Mouse (Mus musculus) lung, postnatal 36 days (tissue): ENCODE results near the gene Rgs6.

ENCODE experiments used
- DNase-seq: peaks from one replicate; pipeline ENCODE4 v3.0.0; 2022; ENCODE audit warnings: mixed read lengths

The Rgs6 gene

DNA sequence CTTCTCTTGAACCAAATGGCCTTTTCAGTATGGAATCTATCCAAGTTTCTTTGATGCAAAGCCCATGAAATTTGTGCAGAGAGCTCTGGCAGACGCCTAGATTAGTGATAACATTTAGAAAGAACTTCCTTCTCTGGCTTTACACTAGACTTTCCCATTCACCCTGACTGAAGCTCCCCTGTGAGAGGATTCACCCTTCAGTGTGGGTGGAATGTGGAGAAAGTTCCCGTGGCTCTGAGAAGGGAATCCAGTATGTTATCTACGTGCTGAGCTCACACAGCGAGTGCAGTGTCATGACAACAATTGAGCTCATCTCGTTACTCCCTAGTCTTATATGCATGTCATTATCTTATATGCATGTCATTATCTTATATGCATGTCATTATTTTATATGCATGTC lies 61.9 kb downstream of the Rgs6 start:
- DNase-seq = no peak

DNA sequence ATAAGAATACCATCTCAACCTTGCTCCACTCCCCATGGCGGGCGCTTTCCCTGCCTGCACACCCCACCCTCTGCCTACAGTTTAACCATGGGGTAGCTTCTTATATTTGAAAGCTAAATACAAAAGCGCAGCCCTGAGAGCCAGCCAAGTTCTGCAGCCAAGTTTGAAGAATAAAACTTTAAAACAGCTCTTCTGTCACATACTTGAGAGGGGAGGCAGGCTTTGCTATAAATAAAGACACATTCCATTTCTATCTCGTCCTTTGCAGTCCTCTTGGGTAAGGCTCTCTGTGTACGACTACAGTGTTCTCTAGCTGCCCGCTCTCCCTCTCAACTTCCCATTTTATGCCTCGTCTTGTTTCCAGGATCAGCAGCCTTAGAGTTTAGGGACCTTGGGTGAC lies 76.5 kb downstream of the Rgs6 start:
- DNase-seq = no peak

DNA sequence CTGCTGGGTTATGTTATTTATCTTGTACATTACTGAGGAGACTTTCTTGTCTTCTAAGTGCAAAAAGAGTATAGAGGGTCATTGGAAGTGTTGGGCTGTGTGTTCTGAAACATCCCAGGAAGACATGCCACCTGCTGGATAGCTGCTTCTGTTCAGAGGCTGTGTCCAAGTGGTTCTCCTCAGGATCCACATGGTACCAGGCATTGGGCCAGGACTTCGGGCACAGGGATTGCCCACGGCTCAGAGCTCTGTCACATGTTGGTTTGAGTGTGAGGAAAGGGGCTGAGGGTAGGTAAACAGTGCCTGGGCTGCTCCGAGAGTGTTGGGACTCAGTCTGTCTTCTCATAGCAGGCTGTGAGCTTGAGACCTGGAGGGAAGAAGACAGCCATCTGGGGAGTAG lies 79.3 kb downstream of the Rgs6 start:
- DNase-seq = no peak

DNA sequence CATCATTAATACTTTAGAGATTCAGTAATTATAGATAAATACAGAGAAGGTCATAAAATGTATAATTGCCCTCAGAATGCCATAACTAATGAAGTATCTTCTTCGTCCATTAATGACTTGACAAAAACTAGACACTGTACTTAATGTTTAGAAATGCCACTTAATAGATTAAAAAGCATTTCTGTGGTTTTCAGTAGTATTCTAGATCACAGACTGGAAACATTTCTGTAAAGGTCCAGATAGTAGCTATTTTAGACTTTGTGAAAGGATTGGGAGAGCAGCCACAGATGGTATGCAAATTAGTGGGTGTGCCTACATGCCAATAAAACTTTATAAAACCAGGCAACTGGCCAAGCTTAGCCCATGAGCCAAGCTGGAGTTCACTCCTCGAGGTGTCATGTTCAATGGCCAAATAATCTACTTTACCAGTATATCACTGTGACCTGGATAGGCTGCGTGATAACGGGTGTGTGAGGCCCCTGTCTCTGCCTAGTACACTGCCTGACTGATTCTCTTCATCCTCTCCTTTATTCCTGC lies 82.2 kb downstream of the Rgs6 start:
- DNase-seq = no peak

DNA sequence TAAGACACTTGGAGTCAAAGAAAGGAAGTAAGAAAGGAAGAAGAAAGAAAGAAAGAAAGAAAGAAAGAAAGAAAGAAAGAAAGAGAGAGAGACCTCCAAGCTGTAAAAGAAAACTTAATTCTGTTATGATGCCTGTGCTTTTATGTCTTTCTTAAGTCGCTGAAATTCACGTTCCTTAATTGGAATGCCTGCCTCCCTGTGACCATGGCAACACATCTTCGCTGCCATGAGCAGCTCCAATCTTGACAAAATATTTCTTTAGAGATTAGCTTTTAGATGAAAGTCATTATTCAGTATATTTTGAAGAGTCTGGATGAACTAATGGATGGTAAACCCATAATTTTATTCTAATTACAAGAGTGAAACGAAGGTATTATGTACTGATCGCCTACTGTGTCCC lies 83.5 kb downstream of the Rgs6 start:
- no peak for DNase-seq

DNA sequence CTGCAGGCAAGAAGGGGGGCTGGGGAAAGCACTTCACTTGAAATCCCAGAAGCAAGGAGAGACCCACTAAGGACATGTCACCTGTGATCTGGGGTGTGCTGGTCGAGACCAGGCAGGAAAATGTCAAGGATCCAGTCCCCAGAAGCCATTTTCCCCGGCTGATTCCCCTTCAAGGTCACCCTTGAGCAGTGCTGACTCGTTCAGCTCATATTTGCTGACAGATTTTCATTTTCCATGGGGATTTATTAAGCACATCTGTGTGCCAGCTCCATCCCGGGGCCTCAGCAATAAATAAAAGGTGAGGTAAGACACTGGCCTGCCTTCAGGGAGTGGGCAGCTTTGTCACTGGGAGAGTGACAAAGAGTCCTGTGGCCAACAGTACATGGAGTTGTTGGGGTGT lies 87.0 kb downstream of the Rgs6 start:
- no peak for DNase-seq

DNA sequence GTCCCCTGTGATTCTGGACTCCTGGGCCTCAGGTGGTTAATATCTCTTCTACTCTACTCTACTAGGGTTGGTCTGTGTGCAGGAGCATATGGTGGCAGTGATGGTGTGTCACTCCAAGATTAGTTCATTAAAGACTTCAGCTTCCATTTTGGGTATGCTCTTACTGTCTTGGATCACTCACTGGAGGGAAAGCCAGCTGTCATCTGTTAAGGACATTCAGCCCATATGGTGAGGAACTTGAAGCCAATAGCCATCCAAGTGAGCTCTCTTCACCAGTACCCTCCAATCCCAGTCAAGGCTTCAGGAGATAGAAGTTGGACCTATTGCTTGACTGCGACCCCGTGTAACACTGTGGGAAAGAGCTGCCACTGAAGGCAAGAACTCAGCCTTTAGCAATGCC lies 98.9 kb downstream of the Rgs6 start:
- no peak for DNase-seq

DNA sequence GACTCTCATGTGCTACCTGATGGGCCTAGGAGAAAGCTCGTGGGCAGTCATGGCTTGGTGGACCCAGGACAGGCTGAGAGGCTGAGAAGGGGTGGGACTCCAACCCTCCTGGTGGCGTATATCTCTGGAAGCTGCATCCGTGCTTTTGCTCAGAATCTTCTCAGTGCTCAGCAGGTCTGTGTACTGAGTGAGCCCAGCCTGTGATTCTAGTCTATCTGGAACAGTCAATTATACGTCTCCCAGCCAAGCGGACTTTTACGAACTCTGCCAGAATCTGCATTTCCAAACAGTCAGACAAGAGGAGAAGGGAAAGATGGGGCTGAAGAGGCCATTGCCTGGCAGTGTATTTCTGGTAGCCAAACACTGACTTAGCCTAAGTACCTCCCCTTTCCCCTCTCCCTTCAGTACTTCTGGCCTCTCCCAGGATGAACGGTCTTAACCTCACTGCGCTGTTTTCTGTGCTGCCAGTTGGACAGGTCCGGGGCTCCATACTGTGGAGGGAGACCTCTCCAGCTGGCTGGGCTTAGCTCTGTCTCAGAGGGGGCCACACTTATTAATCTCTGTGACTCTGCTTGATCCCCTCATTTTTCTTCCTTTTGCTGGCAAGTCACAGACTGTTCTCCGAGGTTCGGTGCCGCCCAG lies 110.9 kb downstream of the Rgs6 start:
- no peak for DNase-seq

DNA sequence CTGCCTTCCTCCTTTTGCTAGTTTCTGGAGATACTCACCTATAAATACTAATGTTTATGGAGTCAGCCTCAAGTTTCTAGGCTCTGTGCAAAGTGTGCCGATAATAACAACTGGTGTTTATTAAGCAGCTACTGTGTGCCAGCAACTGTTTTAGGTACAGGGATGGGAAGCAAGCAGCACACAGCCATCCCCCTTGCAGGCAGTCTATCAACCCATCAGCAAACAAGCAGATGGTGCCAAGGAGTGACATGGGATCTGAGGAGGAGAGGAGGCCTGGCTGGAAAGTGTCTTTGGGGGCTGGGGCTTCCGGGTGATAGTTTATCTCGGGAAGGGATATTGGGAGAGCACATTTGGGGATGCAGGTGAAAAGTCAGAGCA lies 111.4 kb downstream of the Rgs6 start:
- no peak for DNase-seq

DNA sequence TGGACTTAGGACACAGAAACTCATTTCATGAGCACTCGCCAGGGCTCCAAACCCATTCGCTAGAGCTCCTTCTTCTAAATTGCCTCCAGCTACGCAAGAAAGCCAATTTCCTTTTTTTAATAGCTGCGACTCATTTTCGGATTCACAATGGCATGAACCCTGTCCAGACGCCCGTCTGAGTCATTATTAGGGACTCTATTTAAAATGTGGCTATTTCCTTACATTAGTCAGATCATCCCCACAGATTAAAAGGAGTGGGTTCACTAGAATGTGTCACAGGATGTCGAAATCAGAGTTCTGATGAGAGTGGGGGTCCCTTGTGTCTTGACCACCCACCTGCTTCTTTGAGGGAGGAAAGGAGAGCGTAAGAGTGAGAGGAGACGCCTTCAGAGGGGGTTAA lies 112.1 kb downstream of the Rgs6 start:
- DNase-seq = no peak

DNA sequence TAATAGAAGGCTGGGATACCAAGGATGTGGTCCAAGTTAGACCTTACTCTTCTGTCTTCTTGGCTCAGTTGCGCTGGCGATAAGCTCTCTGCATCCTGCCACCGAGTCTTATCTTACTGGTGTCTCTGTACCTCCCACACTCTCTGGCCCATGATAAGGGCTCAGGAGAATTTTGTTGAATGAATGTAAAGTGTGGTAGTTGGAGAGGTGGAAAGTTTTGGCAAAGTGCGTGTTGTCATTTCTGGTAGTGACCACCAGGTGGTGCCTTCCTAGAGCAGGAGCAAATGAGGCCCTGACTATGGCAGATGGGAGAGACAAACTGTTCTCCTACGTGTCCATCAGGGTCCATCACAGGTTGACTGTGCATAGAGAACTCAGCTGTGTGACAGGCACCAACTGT lies 112.7 kb downstream of the Rgs6 start:
- peak; percentile 55 for DNase-seq

DNA sequence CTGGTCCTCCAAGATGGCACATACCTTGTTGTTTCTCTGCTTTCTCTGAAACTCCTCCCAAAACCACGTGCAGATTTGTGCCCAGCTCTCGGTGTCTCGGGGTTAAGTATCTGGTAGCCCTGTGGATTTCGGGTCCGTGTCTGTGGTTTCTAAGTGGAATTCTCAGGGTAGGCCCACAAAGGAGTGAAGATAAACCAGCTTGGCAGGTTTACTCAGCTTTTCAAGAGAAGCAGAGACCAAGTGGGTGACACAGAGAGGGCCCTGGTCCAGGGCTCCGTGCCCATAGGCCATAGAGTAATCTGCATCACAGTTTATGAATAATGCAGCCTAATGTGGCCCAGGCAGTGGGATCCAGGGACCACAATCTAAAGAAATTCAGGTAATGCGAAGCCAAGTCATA lies 113.3 kb downstream of the Rgs6 start:
- peak; percentile 58 for DNase-seq

DNA sequence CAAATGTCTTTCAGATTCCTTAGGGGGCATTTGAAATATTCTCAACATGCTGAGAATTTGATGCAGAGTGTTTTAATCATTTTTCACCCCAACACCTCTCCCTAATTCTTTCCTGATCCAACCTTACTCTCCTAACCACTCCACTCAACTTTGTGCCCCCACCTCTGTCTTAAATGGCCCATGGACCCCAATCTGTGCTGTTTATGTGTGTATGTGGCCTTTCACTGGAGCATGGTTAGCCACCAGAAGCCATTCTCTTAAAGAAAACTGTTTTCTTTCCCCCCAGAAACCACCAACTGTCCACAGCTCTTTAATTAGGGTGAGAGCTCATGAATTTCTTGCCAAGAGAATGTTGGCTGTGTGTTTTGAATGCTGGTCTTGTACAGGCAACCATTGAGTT lies 122.3 kb downstream of the Rgs6 start:
- DNase-seq = no peak

DNA sequence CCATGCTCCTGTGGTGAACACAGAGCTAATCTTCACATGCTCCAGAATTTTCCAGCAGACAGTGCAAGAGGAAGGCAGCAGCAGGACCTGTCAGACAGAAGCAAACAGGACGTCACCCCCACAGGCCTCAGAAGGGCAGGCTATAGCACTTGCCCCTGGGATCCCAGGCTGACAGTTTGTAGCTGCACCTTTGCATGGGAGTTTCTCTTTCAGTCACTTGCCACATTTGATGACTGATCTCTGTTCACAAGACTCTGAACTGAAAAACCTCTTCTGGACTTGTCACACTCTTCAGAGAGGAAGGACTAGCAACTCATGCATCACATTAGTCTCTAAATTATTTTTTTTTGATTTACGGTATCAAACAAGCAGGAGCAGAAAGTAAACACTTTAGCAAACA lies 126.2 kb downstream of the Rgs6 start:
- no peak for DNase-seq

DNA sequence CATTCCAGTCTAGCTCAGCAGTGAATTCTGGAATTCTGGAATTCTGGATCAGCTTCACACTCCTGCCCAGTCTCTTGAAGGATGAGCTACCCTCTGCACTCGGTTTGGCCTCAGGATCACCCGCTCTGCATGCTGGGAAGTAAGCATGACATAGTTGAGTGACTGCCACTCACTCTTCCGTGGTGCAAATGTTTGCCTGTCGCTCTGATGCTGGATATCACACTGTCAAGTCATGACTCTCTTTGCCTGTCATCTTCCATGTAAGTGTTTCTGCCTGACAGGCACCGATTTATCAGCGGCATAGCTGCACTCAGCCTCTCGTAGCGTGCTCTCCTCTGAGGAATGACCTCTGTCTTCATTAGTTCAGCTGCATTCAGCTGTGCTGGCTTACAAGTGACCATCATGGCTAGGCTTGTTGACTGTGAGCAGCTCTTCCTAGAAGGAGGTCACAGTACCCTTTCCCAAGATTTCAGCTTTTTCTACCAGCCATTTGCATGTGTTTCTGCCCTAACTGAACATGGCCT lies 135.0 kb downstream of the Rgs6 start:
- DNase-seq = no peak

DNA sequence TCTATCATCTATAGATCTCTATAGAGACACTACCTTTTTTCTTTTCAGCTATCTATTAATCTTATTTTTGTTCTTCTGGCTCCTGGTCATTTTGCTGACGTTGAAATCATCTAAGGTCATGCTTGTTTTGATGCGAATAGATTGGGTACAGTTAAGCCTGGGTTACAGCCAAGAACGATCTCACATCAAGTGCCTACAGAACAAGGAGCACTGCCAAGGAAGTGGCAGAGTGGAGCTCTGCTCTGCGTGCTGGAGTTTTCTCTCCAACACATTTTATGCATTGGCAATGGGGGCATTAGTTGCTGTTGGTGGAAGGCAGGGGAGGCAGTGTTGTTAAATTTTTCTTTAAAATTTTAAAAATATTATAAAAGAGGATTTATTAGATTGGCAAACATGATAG lies 138.2 kb downstream of the Rgs6 start:
- DNase-seq = no peak

DNA sequence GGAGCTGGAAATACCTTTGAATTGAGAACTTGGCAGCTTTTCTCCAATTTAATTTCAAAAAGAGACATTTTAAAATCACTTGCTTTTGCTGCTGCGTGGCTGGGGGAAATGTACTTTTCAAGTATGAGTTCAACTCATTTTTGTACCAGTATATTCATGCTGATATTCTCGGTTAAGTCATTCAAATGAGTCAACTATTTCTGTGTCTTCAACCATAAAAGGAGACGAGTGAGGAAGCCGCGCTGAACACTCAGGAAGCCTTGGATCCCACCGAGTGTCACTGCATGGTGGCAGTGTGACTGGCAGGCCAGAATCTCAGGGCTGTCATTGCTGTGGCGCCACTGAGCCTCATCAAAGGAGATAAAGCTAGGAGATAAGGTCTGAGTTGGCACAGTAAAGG lies 143.5 kb downstream of the Rgs6 start:
- DNase-seq = no peak

DNA sequence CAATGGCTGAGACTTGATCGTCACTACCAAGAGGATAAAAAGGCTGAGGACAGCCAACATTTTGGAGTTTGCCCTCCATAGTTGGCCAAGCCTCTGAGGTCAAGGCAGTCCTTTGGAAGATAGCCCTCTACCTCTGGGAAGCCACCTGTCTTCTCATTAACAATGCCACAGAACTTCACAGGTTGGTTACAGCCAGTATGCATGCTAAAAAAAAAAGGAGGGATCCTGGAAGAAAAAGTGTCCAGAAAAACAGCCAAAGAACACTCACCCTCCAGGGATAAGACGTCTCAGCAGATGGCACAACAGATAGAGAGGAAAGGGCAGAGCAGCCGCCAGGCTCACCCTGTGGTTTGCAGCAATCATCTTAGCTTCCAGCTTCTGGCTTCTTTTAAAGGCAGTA lies 154.9 kb downstream of the Rgs6 start:
- DNase-seq = no peak

DNA sequence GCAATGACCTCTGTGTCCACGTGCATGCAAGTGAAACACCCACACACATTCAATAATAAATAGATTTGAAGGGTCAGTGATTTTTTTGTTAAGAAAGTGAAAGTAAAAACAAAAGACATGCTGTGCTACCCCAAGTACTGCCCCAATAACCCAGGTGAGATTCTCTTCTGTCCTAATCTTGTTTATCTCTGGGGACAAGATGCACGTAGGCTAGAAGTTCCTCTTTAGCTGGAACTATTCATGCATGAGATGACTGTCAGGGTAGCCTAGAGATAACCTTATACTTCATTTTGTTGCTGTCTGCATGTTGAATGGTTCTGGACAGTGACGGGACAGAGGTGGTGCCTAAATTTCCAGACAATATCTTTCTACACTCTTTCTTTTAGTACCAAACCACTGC lies 155.9 kb downstream of the Rgs6 start:
- DNase-seq = no peak

DNA sequence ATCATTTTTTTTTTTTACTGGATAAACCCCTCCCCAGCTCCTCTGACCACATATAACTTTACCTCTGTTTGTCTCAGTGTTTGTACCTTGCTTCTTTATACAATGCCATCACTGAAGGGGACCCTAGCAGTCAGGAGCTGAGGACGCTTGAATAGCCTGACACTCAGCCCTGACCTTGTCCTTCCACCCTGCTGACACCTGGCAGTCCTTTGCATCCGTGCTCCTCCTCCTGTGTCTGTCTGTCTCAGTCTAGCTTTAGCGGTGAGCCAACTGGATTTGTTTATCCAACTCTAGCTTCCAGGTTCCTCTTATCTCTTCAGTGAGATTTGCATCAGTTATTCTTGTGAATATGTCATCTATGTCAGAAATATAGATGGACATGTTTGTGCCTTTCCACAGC lies 156.7 kb downstream of the Rgs6 start:
- DNase-seq = no peak

DNA sequence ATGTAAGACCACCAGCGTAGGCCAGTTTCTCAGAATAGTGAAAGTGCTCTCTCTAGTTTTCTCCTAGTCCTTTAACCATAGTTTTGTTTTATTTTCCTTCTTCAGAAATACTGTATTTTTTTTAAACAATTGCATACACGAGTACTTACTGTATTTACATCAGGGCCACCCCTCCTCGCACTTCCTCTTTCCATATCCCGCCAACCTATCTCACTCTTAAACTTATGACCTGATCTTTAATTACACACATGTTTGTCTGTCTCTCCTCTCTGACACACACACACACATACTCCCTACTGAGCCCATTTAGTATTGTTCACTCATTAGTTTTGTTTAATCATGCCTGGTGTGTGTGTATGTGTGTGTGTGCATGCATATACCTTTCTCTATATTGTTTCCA lies 159.0 kb downstream of the Rgs6 start:
- no peak for DNase-seq

DNA sequence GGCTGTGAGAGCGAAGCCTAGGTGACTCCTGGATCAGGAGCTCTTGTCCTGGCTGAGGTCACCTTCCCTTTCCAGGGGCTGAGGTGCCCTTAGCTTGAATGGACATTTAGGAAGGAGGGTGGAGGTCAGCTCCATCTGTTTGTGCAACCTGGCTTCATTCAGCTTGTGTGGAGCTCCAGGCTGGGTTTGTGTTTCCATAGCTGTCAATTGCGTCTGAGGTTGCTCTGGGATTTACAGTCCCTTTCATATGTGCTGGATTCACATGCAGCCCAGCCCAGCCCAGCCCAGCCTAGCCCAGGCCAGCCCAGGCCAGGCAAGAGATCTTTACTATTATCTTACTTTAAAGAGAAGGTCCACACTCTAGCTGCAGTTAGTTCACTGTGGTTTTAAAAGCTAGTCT lies 163.8 kb downstream of the Rgs6 start:
- DNase-seq = no peak

DNA sequence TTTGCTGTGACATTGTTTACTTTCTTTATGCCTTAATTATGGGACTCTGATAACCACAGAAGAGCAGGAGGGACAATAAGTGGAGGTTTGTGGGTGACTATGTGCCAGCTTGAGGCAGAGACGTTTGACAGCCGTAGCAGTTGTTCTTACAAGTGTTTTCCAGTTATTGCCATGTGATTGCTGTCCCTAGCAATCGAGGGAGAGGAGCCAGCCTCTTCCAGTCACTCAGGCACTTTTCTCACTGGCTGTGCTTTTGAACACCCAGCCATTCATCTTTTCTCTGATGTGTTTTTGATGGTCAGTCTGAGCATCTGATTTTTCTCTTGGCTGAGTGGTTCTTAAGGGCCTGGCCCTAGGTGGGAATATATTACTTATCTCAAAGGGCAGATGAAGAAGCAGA lies 166.4 kb downstream of the Rgs6 start:
- no peak for DNase-seq

DNA sequence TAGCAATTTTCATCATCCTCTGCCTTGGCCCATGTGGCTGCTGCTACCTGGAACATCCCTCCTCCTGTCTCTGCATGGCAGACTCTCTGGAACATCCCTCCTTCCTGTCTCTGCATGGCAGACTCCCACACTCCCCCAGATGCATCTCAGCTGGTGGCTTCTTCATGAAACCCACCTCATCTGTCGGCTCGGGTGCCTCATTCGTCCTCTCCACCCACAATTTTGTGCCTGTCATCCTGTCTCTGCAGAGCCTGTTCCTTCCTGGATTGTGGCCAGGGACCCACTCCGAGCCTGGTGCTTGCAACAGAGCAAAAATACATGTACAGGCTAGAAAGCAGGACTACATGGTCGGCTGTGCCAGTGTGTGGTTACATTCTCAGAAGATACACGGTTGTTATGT lies 168.7 kb downstream of the Rgs6 start:
- DNase-seq = peak; percentile 2

DNA sequence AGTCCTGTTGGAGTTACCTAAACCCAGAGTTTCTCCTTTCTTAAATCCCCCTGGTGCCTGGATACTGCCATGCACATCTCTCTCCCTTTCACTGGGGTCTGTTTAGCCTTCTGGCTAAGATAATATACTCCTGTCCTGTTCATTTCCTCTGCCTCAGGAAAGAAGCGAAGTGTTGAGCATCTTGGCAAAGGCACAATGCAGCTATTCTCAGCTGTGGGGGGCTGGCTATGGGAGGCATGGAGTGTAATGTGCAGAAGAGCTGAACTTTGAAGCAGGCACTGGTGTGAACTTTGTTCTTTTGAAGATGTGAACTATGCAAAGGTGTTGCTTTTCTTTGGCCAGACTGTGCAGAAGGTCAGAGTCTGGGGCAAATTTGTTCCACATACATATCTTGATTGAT lies 169.3 kb downstream of the Rgs6 start:
- DNase-seq = no peak
